Mouse (Mus musculus): Measurements from ENCODE around the gene Ankrd6.

- TF ChIP-seq CTCF (IDR thresholded peaks at IDR 0.05; ENCODE audit: extremely low read depth, insufficient read depth, insufficient read length, insufficient replicate concordance) (no peak), POLR2A (IDR thresholded peaks at IDR 0.05; ENCODE audit: low read depth, low read length) (no peak)
Observed at GRCm38 (mm10) chr4:32998996-32999395, 48.4 kb upstream of the Ankrd6 start.
